Mouse (Mus musculus) brain, adult 2 months (tissue): ENCODE data around the gene Ezh1.
A peak's percentile ranks its signal among the peaks of the same experiment; 100 is the strongest.

Source experiments
- DNase-seq: peaks from one replicate; pipeline ENCODE4 v3.0.0; 2011; ENCODE audit warnings: low read depth, low spot score

The Ezh1 gene

GRCm38 (mm10) chr11:101149178-101150105, 76.8 kb downstream of the Ezh1 start:
- DNase-seq: no peak

- no peak for DNase-seq
Observed at GRCm38 (mm10) chr11:101148751-101149150, 77.5 kb downstream of the Ezh1 start.

GRCm38 (mm10) chr11:101146377-101146776, 79.9 kb downstream of the Ezh1 start:
- DNase-seq: peak; percentile 66

- DNase-seq: peak; percentile 86
Observed at GRCm38 (mm10) chr11:101143338-101144225, 82.7 kb downstream of the Ezh1 start.

GRCm38 (mm10) chr11:101142215-101142967, 83.9 kb downstream of the Ezh1 start:
- DNase-seq: no peak
